Mouse (Mus musculus): ENCODE results near the gene Fam217b.

- TF ChIP-seq CTCF (IDR thresholded peaks at IDR 0.05; ENCODE audit: low read depth, low read length) (no peak), POLR2A (IDR thresholded peaks at IDR 0.05; ENCODE audit: extremely low read depth, insufficient read depth, low read length) (no peak)
These were observed 653 bp upstream of the Fam217b start for GRCm38 (mm10) chr2:178413481-178414260.

Data from liver, adult 2 months (tissue).